Mouse (Mus musculus): ENCODE measurements at regions not wholly inside any gene's neighbourhood (a gene's known extent, or its start where the extent isn't known, plus 50 kb on each side); places are given as distances from the start of the nearest gene placed in this dataset.

DNA sequence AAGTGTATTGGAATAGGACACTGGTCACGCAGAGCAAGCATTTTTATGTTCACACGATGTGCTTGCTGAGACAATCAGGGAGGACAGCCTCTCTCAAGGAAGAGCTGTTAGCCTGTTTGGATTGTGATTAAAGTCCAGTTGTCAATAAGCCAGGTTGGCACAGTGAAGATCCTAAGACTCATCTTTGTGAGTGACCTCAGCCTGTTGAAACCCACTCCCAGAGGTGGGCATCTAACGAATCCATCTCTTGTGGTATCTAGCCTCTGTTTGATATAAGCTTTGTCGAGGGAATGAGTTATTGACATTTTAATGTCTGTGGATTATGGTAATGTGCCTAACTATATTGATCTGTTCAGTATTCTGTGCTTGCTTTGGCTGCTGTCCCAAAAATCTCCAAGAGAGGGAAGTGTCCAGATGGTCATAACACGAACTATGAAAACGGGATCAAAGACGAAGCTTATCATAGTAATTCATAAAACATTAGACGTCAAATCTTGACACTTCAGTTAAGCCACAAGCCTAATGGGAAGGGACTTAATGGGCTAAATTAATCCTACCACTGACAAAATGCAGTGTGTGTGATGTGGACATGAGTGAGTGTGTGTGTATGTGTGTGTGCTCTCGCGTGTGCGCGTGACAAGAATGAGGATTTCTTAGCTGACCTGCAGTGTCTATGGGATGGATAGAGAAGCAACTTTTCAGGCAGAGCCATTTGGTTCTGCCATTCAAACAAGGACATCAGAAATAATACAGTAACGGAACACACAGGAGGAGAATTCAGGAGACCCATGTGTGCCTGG, 104.8 kb upstream of the Fer start:
- H3K27ac ChIP-seq (ENCODE audit: insufficient read depth, low read depth, low read length), result no peak overlapping the region
- TF ChIP-seq POLR2A (IDR thresholded peaks at IDR 0.05; ENCODE audit: low read depth, low read length) (no peak), CTCF (IDR thresholded peaks at IDR 0.05; ENCODE audit: extremely low read depth, insufficient read length, insufficient replicate concordance, low read depth, low read length) (no peak)
- H3K36me3 ChIP-seq (ENCODE audit: control insufficient read depth, insufficient read depth, low read length), result no peaks in the 10 kb centered on the region
- H3K27me3 ChIP-seq (ENCODE audit: control insufficient read depth, insufficient read depth, low read length), result no peaks in the 10 kb centered on the region
- no peak overlapping the region for H3K4me3 ChIP-seq (ENCODE audit: low read depth, low read length)
- no peaks in the 10 kb centered on the region for H3K4me1 ChIP-seq (ENCODE audit: control insufficient read depth, insufficient read depth, insufficient read length, low read length)
- 64% methylated on average over 13 of the region's 13 CpGs for WGBS

DNA sequence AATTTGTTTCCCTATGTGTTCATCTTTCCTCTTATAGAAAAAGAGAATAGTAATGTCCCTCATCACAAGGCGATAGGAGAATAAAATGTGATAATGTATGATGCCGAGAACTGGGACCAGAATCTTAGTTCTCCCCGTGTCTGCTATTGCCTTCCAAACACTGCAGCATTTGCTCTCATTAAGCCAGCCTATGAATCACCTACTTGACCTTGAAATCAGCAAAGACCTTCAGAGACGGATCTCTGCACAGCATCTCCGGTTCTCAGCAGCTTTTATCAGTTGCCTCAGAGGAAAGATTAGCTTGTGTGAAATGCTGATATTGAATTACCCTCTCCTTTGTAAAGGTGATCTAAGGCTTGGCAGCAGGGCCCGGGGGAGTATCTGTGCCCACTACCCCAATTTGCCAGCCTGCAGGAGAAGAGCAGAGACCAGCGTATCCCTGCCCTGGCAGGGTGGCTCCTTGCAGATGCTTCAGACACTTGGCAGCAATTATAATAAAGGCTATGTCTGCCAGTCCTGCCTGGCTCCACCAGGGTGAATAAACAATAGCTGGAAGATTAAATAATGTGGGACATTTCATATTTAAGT, 104.0 kb upstream of the Fer start:
- no peaks in the 10 kb centered on the region for H3K4me1 ChIP-seq (ENCODE audit: control insufficient read depth, insufficient read depth, insufficient read length, low read length)
- H3K27me3 ChIP-seq (ENCODE audit: control insufficient read depth, insufficient read depth, low read length), result no peaks in the 10 kb centered on the region
- H3K4me3 ChIP-seq (ENCODE audit: low read depth, low read length), result no peak overlapping the region
- H3K27ac ChIP-seq (ENCODE audit: insufficient read depth, low read depth, low read length), result no peak overlapping the region
- no peak for TF ChIP-seq POLR2A (IDR thresholded peaks at IDR 0.05; ENCODE audit: low read depth, low read length)
- no peak for TF ChIP-seq CTCF (IDR thresholded peaks at IDR 0.05; ENCODE audit: extremely low read depth, insufficient read length, insufficient replicate concordance, low read depth, low read length)
- H3K36me3 ChIP-seq (ENCODE audit: control insufficient read depth, insufficient read depth, low read length), result no peaks in the 10 kb centered on the region
- 60% methylated on average over 7 of the region's 7 CpGs for WGBS

DNA sequence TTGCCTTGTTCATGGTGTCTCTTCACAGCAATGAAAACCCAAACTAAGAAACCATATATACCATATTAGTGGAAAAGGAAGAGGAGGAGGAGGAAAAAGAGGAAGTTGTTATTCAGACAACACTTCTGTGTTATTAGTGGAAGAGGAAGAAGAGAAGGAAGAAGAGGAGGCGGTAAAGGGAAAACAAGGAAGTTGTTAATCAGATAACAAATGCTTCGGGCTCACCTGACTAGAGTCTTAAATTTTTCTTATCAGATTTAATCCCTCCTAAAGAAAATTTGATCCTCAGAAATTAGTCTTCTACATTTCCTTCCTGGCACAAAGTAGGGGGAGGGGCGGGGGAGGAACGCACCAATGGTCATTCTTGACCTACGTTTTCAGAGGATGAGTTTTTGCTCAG, 101.8 kb upstream of the Fer start:
- Histone ChIP-seq H3K4me1 (ENCODE audit: control insufficient read depth, insufficient read depth, insufficient read length, low read length) (no peaks in the 10 kb centered on the region), H3K27ac (ENCODE audit: insufficient read depth, low read depth, low read length) (no peak overlapping the region), H3K4me3 (ENCODE audit: low read depth, low read length) (no peak overlapping the region), H3K27me3 (ENCODE audit: control insufficient read depth, insufficient read depth, low read length) (no peaks in the 10 kb centered on the region), H3K36me3 (ENCODE audit: control insufficient read depth, insufficient read depth, low read length) (no peaks in the 10 kb centered on the region)
- TF ChIP-seq CTCF (IDR thresholded peaks at IDR 0.05; ENCODE audit: extremely low read depth, insufficient read length, insufficient replicate concordance, low read depth, low read length), result no peak
- TF ChIP-seq POLR2A (IDR thresholded peaks at IDR 0.05; ENCODE audit: low read depth, low read length), result no peak
- WGBS, result 87% methylated on average over 5 of the region's 5 CpGs

DNA sequence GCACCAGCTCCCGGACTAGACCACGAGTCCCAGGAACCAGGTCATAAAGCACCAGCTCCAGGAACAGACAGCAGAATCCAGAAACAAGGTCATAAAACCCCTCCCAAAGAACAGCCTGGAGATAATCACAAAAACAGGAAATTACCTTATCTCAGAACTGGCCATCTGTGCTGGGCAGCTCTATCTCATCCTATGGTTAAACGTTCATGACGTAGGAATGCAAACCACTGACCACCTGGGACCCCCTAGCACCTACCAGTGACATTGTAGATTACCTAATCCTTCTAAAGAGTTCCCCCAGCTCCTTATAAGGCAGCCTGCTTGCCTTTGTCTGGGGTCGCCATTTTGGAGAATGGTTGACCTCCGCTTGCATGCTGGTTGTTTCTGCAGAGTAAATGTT, 91.8 kb upstream of the Fer start:
- WGBS, result 53% methylated on average over 6 of the region's 6 CpGs
- no peaks in the 10 kb centered on the region for H3K36me3 ChIP-seq (ENCODE audit: control insufficient read depth, insufficient read depth, low read length)
- TF ChIP-seq CTCF (IDR thresholded peaks at IDR 0.05; ENCODE audit: extremely low read depth, insufficient read length, insufficient replicate concordance, low read depth, low read length) (no peak), POLR2A (IDR thresholded peaks at IDR 0.05; ENCODE audit: low read depth, low read length) (no peak)

DNA sequence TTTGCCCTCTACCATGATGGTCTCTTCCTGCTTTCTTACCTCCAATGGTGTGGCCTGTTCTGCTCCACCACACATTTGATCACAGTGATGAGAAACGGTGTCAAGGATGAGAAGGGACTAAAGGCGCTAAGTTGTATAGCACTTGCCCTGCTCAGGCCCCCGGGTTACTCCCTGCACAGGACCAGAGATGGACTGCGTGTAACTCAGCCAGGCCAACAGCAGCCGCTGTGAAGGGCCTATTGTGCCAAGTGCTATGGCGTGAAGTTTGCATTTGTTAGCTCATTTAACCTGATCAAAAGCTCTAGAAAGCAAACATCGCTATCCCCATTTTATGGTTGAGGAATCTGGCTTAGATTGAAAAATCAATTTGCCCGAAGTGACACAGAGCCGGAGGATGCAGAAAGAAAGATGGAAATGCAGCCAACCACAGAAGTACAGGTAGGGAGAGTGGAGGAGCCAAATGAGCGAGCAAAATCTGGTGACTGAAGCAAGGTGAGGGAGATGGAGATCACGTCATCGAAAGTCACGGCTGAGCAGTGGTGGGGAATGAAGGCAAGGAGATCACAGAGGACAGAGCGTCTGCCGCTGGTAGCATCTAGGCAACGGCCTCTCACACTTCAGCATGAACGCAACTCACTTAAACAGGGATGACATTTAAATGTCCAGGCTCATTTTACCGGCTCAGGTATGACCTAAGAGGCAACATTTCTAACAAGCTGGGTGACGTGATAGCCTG, 78.3 kb upstream of the Fer start:
- H3K27ac ChIP-seq (ENCODE audit: insufficient read depth, low read depth, low read length), result no peak overlapping the region
- WGBS, result 62% methylated on average over 19 of the region's 19 CpGs
- no peaks in the 10 kb centered on the region for H3K4me1 ChIP-seq (ENCODE audit: control insufficient read depth, insufficient read depth, insufficient read length, low read length)
- TF ChIP-seq POLR2A (IDR thresholded peaks at IDR 0.05; ENCODE audit: low read depth, low read length), result no peak
- TF ChIP-seq CTCF (IDR thresholded peaks at IDR 0.05; ENCODE audit: extremely low read depth, insufficient read length, insufficient replicate concordance, low read depth, low read length), result no peak
- H3K36me3 ChIP-seq (ENCODE audit: control insufficient read depth, insufficient read depth, low read length), result no peaks in the 10 kb centered on the region
- H3K4me3 ChIP-seq (ENCODE audit: low read depth, low read length), result no peak overlapping the region
- no peaks in the 10 kb centered on the region for H3K27me3 ChIP-seq (ENCODE audit: control insufficient read depth, insufficient read depth, low read length)

More for the DNA sequence above, 91.8 kb upstream of the Fer start:
- no peak overlapping the region for H3K4me3 ChIP-seq (ENCODE audit: low read depth, low read length)
- H3K27ac ChIP-seq (ENCODE audit: insufficient read depth, low read depth, low read length), result no peak overlapping the region
- no peaks in the 10 kb centered on the region for H3K4me1 ChIP-seq (ENCODE audit: control insufficient read depth, insufficient read depth, insufficient read length, low read length)
- H3K27me3 ChIP-seq (ENCODE audit: control insufficient read depth, insufficient read depth, low read length), result no peaks in the 10 kb centered on the region

DNA sequence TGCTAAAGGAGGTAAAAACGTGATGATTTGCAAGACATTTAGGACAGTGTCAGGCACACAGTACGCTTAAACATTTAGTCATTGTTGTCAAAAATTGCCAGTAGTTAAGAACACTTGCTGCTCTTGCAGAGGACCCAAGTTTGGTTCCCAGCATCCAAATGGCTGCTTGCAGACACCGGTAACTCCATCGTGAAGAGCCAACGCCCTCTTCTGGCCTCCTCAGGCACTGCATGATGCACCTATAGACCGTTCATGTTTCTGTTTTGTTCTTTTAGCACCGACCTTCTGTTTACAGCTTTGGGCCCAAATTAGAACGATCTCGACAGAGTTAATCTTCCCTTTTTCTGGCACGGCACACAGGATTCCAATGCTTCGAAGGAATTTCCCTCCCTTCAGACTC, 76.4 kb upstream of the Fer start:
- WGBS, result 76% methylated on average over 11 of the region's 11 CpGs
- H3K4me1 ChIP-seq (ENCODE audit: control insufficient read depth, insufficient read depth, insufficient read length, low read length), result no peaks in the 10 kb centered on the region
- TF ChIP-seq POLR2A (IDR thresholded peaks at IDR 0.05; ENCODE audit: low read depth, low read length) (no peak), CTCF (IDR thresholded peaks at IDR 0.05; ENCODE audit: extremely low read depth, insufficient read length, insufficient replicate concordance, low read depth, low read length) (no peak)
- H3K27ac ChIP-seq (ENCODE audit: insufficient read depth, low read depth, low read length), result no peak overlapping the region
- H3K36me3 ChIP-seq (ENCODE audit: control insufficient read depth, insufficient read depth, low read length), result no peaks in the 10 kb centered on the region
- H3K4me3 ChIP-seq (ENCODE audit: low read depth, low read length), result no peak overlapping the region
- H3K27me3 ChIP-seq (ENCODE audit: control insufficient read depth, insufficient read depth, low read length), result no peaks in the 10 kb centered on the region

DNA sequence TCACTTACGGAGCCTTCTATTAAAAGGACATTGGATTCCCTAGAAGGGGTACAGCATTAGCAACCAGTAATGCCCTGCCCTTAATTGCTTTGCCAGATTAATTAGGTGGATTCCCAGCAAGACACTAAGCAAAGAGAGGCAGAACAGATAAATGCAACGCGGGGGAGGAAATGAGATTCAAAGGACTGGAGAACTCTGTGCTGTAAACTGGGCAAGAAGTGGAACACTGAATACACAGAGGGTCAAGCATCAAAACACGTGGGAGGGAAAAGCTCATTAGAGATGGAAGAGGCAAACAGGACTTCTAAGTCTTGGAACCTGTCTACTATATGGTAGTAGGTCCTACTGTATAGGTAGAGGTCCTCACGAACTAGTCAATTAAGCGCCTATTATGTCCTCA, 68.5 kb upstream of the Fer start:
- Histone ChIP-seq H3K36me3 (ENCODE audit: control insufficient read depth, insufficient read depth, low read length) (no peaks in the 10 kb centered on the region), H3K27ac (ENCODE audit: insufficient read depth, low read depth, low read length) (no peak overlapping the region), H3K4me1 (ENCODE audit: control insufficient read depth, insufficient read depth, insufficient read length, low read length) (no peaks in the 10 kb centered on the region), H3K27me3 (ENCODE audit: control insufficient read depth, insufficient read depth, low read length) (no peaks in the 10 kb centered on the region), H3K4me3 (ENCODE audit: low read depth, low read length) (no peak overlapping the region)
- TF ChIP-seq CTCF (IDR thresholded peaks at IDR 0.05; ENCODE audit: extremely low read depth, insufficient read length, insufficient replicate concordance, low read depth, low read length) (no peak), POLR2A (IDR thresholded peaks at IDR 0.05; ENCODE audit: low read depth, low read length) (no peak)
- 73% methylated on average over 6 of the region's 6 CpGs for WGBS
